Mouse (Mus musculus) common myeloid progenitor, adult 5-6 weeks (primary cell): ENCODE data around the gene Otx1. TPM values are rescaled to one million over a fixed set of nuclear protein-coding genes. Genes with fewer than 3 reads are reported as not detected.

Experiments
- ATAC-seq: replicated peaks from 2 replicates; pipeline ENCODE4 v1.8.0; 2016; ENCODE audit warnings: low read depth, mild to moderate bottlenecking, moderate TSS enrichment, inconsistent platforms; ENCODE audit not compliant: poor library complexity, severe bottlenecking
- total RNA-seq: library from RNA; stranded (forward); fragments of 200-1000, 187-1606 nt; gene quantifications from 2 replicates; pipeline ENCODE4 v1.2.3, GENCODE M21; 2017

Otx1 gene
- total RNA-seq, 1 experiment from 2014 or later: not detected

- ATAC-seq: no peak
Measured at GRCm38 (mm10) chr11:21955167-21955566, 47.5 kb downstream of the Otx1 start.

GRCm38 (mm10) chr11:21951657-21952237, 51.0 kb downstream of the Otx1 start:
- ATAC-seq: no peak

DNA sequence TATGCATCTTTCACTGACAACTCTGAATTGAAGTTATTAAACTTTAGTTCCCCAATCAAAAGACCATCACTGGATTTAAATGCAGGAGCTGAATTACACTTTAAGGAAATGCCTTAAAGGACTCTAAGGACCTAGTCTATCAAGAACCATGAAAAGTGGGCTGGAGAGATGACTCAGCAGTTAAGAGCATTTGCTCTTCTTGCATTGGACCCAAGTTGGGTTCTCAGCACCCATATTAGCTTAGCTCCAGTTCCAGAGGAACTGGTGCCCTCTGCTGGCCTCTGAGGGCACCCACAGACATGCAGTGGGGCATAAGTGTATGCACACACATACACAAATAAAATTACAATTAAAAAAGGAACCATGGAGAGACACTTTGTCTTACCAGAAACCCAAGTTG, 52.6 kb downstream of the Otx1 start:
- ATAC-seq: no peak
